Mouse (Mus musculus): ENCODE data around the gene Synrg. TPM values are rescaled to one million over a fixed set of nuclear protein-coding genes. Genes with fewer than 3 reads are reported as not detected.

Gene Synrg
- polyA plus RNA-seq, 2 experiments: 3.9 TPM

GRCm38 (mm10) chr11:84016810-84017508 is 52.7 kb downstream of the Synrg start:
- TF ChIP-seq EP300 (IDR thresholded peaks at IDR 0.05; ENCODE audit: low read depth) (no peak), CTCF (IDR thresholded peaks at IDR 0.05; ENCODE audit: low read depth) (no peak)
- H3K36me3 ChIP-seq (replicated peaks; ENCODE audit: control insufficient read depth, insufficient read depth, low read depth): no peaks in the 10 kb centered on the region; the same call in 1 of the 2 replicates
- H3K4me3 ChIP-seq (ENCODE audit: insufficient read depth in 1 of 2, low read depth in 2 of 2, low read length in 2 of 2): no peak overlapping the region
- no peak overlapping the region for H3K4me2 ChIP-seq (ENCODE audit: low read depth)
- no peak overlapping the region for H3K9ac ChIP-seq (replicated peaks)
- WGBS (ENCODE audit: insufficient replicate concordance): 76% methylated on average over 7 of the region's 7 CpGs
- DNase-seq (ENCODE audit: low read depth in 3 of 3, low spot score in 3 of 3) (peak in 1 of 3 experiments; percentile 4), ATAC-seq (ENCODE audit: insufficient read depth) (peak; percentile 31; the same call in 1 of the 2 replicates)
- no peak overlapping the region for H3K27ac ChIP-seq
- no peaks in the 10 kb centered on the region for H3K4me1 ChIP-seq (replicated peaks; ENCODE audit: control insufficient read depth in 2 of 2, insufficient read depth in 2 of 2, low read length in 1 of 2)
- no peaks in the 10 kb centered on the region for H3K27me3 ChIP-seq (ENCODE audit: control insufficient read depth, insufficient read depth, low read length)
- no peaks in the 10 kb centered on the region for H3K9me3 ChIP-seq (ENCODE audit: control insufficient read depth, low read length)

- no peak for TF ChIP-seq CTCF (IDR thresholded peaks at IDR 0.05; ENCODE audit: low read depth)
- Histone ChIP-seq H3K9ac (replicated peaks) (no peak overlapping the region), H3K4me1 (replicated peaks; ENCODE audit: control insufficient read depth in 2 of 2, insufficient read depth in 2 of 2, low read length in 1 of 2) (no peaks in the 10 kb centered on the region), H3K9me3 (ENCODE audit: control insufficient read depth, low read length) (no peaks in the 10 kb centered on the region), H3K4me2 (ENCODE audit: low read depth) (no peak overlapping the region), H3K27me3 (ENCODE audit: control insufficient read depth, insufficient read depth, low read length) (no peaks in the 10 kb centered on the region), H3K36me3 (replicated peaks; ENCODE audit: control insufficient read depth, insufficient read depth, low read depth) (peaks cover 20% of the 10 kb centered on the region), H3K4me3 (ENCODE audit: insufficient read depth in 1 of 2, low read depth in 2 of 2, low read length in 2 of 2) (no peak overlapping the region), H3K27ac (no peak overlapping the region)
- ATAC-seq (ENCODE audit: insufficient read depth) (no peak), DNase-seq (ENCODE audit: low read depth in 3 of 3, low spot score in 3 of 3) (no peak)
- 82% methylated on average over 5 of the region's 5 CpGs for WGBS (ENCODE audit: insufficient replicate concordance)
These were observed 63.0 kb downstream of the Synrg start for GRCm38 (mm10) chr11:84027231-84027630.

GRCm38 (mm10) chr11:84028271-84029028 is 64.2 kb downstream of the Synrg start:
- DNase-seq (ENCODE audit: low read depth in 3 of 3, low spot score in 3 of 3) (no peak), ATAC-seq (ENCODE audit: insufficient read depth) (no peak)
- H3K4me3 ChIP-seq (ENCODE audit: insufficient read depth in 1 of 2, low read depth in 2 of 2, low read length in 2 of 2): no peak overlapping the region
- no peaks in the 10 kb centered on the region for H3K27me3 ChIP-seq (ENCODE audit: control insufficient read depth, insufficient read depth, low read length)
- no peak overlapping the region for H3K4me2 ChIP-seq (ENCODE audit: low read depth)
- H3K36me3 ChIP-seq (replicated peaks; ENCODE audit: control insufficient read depth, insufficient read depth, low read depth): peaks cover 20% of the 10 kb centered on the region
- no peak overlapping the region for H3K27ac ChIP-seq
- no peak for TF ChIP-seq CTCF (IDR thresholded peaks at IDR 0.05; ENCODE audit: low read depth)
- no peak for TF ChIP-seq EP300 (IDR thresholded peaks at IDR 0.05; ENCODE audit: low read depth)
- no peaks in the 10 kb centered on the region for H3K4me1 ChIP-seq (replicated peaks; ENCODE audit: control insufficient read depth in 2 of 2, insufficient read depth in 2 of 2, low read length in 1 of 2)
- WGBS (ENCODE audit: insufficient replicate concordance): 73% methylated on average over 9 of the region's 9 CpGs
- no peak overlapping the region for H3K9ac ChIP-seq (replicated peaks)
- no peaks in the 10 kb centered on the region for H3K9me3 ChIP-seq (ENCODE audit: control insufficient read depth, low read length)

- Histone ChIP-seq H3K36me3 (replicated peaks; ENCODE audit: control insufficient read depth, insufficient read depth, low read depth) (no peaks in the 10 kb centered on the region; the same call in 1 of the 2 replicates), H3K9ac (replicated peaks) (no peak overlapping the region), H3K27me3 (ENCODE audit: control insufficient read depth, insufficient read depth, low read length) (no peaks in the 10 kb centered on the region), H3K4me1 (replicated peaks; ENCODE audit: control insufficient read depth in 2 of 2, insufficient read depth in 2 of 2, low read length in 1 of 2) (no peaks in the 10 kb centered on the region), H3K4me2 (ENCODE audit: low read depth) (no peak overlapping the region), H3K9me3 (ENCODE audit: control insufficient read depth, low read length) (no peaks in the 10 kb centered on the region), H3K4me3 (ENCODE audit: insufficient read depth in 1 of 2, low read depth in 2 of 2, low read length in 2 of 2) (no peak overlapping the region), H3K27ac (no peak overlapping the region)
- TF ChIP-seq EP300 (IDR thresholded peaks at IDR 0.05; ENCODE audit: low read depth): no peak
- peak; percentile 82 for TF ChIP-seq CTCF (IDR thresholded peaks at IDR 0.05; ENCODE audit: low read depth)
- ATAC-seq (ENCODE audit: insufficient read depth): no peak
- DNase-seq (ENCODE audit: low read depth in 3 of 3, low spot score in 3 of 3): peak; percentile 10 to 20 (median 11)
- 54% methylated on average over 9 of the region's 9 CpGs for WGBS (ENCODE audit: insufficient replicate concordance)
These were observed 67.7 kb downstream of the Synrg start for GRCm38 (mm10) chr11:84031971-84032370.

- H3K27me3 ChIP-seq (ENCODE audit: control insufficient read depth, insufficient read depth, low read length): no peaks in the 10 kb centered on the region
- H3K9me3 ChIP-seq (ENCODE audit: control insufficient read depth, low read length): no peaks in the 10 kb centered on the region
- H3K36me3 ChIP-seq (replicated peaks; ENCODE audit: control insufficient read depth, insufficient read depth, low read depth): no peaks in the 10 kb centered on the region; the same call in 1 of the 2 replicates
- H3K4me3 ChIP-seq (ENCODE audit: insufficient read depth in 1 of 2, low read depth in 2 of 2, low read length in 2 of 2): no peak overlapping the region
- WGBS (ENCODE audit: insufficient replicate concordance): 66% methylated on average over 5 of the region's 5 CpGs
- H3K4me2 ChIP-seq (ENCODE audit: low read depth): no peak overlapping the region
- no peak for DNase-seq (ENCODE audit: low read depth in 3 of 3, low spot score in 3 of 3)
- ATAC-seq (ENCODE audit: insufficient read depth): no peak
- TF ChIP-seq EP300 (IDR thresholded peaks at IDR 0.05; ENCODE audit: low read depth) (no peak), CTCF (IDR thresholded peaks at IDR 0.05; ENCODE audit: low read depth) (no peak)
- no peak overlapping the region for H3K9ac ChIP-seq (replicated peaks)
- H3K27ac ChIP-seq: no peak overlapping the region
- no peaks in the 10 kb centered on the region for H3K4me1 ChIP-seq (replicated peaks; ENCODE audit: control insufficient read depth in 2 of 2, insufficient read depth in 2 of 2, low read length in 1 of 2)
These were observed 68.3 kb downstream of the Synrg start for GRCm38 (mm10) chr11:84032559-84032958.

Data from liver, embryonic 14.5 days (tissue).